Mouse (Mus musculus): ENCODE results near the gene Papss1.
"Not testable (repeated sequence)": the region's sequence is repeated elsewhere in the genome, so short reads cannot be mapped to it uniquely, and the experiment has no call there.

Gene Papss1

DNA sequence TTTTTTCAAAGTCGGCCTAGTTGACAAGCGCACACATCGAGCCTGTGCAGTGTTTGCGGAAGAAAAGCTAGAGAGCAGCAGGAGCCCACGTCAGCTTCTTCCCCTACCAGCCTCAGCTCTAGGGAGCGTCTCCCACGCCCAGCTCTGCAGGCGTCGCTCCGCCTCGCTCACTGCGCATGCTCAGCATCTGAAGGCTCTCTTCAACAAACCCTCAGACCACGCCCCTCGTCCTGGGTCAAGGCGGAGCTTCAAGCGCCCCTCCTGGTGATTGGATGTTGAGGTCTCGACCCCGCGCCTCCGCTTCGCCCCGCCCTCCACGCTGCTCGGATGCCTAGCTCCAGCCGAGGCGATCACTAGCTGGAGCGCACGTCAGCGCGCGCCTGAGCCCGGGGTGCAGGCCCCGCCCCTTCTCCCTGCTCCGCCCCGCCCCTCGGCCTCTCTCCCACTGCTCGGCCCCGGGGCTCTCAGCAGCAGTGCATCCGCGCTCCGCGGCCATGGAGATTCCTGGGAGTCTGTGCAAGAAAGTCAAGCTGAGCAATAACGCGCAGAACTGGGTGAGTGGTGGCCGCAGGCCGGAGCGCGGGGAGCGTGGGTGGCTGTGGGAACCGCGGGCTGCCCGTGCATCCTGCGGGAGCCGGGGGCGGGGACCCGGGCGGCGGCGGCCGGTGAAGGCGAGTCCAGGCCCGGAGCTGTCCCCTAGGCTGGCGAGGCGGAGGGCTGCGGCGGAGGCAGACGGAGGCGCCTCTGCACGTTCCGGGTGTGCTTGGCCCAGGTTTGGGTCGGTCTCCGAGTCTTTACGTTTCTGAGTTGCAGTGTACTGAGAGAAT, at the start of gene Papss1:
TSS of gene Papss1 (plus strand) at position 339 of the 827 bp plus-strand sequence.
- DNase-seq = peak; percentile 100

- no peak for DNase-seq
Observed at GRCm38 (mm10) chr3:131516332-131516999, 48.1 kb upstream of the Papss1 start.

DNA sequence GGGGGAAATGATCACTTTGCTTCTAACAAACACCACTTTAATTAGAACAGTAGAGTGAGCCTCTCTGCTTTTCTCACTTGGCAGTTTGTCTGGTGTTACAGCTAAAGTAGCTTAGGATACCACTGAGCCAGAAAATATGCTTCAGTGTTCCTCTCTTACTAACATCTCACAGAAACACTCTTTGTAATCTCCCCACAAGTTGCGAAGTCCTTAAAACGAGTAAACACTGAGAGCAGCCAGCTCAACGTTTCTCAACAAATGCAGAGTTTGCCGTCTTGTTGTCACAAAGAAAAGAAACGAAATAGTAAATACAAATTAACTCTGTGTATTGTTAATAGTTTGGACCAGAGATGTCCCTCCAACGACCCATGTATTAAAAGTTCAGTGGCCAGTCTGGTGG, 46.8 kb upstream of the Papss1 start:
- DNase-seq = no peak

GRCm38 (mm10) chr3:131521206-131521605, 43.4 kb upstream of the Papss1 start:
- DNase-seq = no peak

- DNase-seq = no peak
Observed at GRCm38 (mm10) chr3:131522243-131522642, 42.3 kb upstream of the Papss1 start.

DNA sequence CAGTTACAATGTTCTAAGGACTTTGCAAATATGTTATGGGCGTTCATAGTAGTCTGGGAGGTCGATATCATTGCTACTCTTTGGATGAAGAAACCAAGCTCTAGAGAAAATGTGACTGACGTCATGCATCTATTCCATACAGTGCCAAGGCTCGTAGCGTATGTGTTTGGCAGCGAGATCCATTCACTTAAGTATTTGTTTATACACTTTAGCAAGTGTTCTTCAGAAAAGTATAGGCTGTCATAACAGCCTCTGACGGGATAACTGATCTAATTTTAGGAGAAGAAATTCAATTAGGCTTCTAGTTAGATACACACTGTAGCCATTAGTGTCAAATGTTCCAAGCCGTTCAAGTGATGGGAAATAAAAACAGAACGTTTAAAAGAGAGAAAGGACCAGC, 40.8 kb upstream of the Papss1 start:
- DNase-seq = no peak

GRCm38 (mm10) chr3:131524210-131524609, 40.4 kb upstream of the Papss1 start:
- no peak for DNase-seq

DNA sequence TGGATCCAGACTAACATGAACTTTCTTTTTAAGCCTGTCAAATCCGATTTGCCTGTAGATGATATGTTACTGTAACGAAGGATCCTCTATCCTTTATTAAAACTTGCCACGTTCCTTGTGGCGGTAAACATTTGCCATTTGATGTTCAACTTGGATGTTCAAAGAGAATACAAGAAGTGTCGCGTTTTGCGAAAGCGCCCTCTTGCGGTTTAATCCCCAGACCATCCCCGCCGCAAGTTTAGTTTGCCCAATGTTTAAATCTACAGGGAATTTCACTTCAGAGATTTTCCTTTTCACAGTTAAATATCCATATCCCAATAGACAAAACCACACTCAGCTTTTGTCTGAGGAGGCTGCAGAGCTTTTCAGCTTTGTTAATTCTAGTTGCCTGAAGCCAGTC, 39.8 kb upstream of the Papss1 start:
- peak in 1 of 2 experiments; percentile 11 for DNase-seq

GRCm38 (mm10) chr3:131525229-131525628, 39.3 kb upstream of the Papss1 start:
- no peak for DNase-seq

- no peak for DNase-seq
Observed at GRCm38 (mm10) chr3:131541244-131541942, 23.2 kb upstream of the Papss1 start.

DNA sequence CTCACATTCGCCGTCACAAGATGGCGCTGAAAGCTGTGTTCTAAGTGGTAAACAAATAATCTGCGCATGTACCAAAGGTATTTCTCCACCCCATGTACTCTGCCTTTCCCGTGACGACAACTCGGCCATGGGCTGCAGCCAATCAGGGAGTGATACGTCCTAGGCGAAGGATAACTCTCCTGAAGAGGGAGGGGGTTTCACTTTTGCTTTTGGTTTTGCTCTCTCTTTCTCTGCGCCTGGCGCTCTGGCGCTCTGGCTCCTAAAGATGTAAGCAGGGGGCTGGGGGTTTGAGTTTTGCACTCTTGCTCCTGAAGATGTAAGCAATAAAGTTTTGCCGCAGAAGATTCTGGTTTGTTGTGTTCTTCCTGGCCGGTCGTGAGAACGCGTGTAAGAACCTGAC, 17.0 kb upstream of the Papss1 start:
- not testable (repeated sequence) for DNase-seq

GRCm38 (mm10) chr3:131550046-131550445, 14.5 kb upstream of the Papss1 start:
- no peak for DNase-seq

GRCm38 (mm10) chr3:131552349-131553254, 12.0 kb upstream of the Papss1 start:
- DNase-seq = no peak

- DNase-seq = no peak
Observed at GRCm38 (mm10) chr3:131555771-131556170, 8.8 kb upstream of the Papss1 start.

DNA sequence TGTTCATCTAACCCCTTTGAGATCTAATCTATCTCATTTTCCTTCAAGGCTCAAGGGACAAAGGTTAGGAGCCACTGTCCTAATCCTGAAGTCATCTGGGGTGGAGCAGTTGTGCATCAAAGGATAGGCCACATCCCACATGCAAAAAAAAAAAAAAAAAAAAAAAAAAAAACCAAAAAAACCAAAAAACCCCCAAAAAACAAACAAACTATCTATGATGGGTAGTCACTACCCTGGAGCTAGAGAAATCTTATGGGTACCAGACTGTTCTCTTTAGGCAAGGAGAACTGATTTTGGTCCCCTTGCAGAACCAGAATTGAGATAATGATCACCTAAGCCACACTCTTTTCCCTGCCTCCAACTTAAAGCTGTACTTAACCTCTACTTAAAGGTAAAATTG, 3.0 kb upstream of the Papss1 start:
- no peak for DNase-seq

DNA sequence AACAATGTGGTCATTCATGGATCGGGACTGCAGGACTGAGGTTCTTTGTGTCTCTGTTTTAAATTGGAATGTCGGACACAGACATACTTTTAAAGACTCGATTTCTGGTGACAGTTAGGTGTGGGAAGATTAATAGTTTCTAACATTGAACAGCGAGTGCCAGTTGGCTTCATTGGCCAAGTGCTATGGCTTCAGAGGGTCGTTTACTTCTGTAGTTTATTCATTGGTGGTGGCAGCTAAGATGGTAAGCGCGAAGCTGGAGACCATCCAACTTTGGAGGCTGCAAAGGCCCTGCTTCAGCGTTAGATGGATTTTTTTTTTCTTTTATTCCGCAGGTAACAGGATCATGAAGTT, 666 bp downstream of the Papss1 start:
- no peak for DNase-seq

GRCm38 (mm10) chr3:131566281-131566680, 1.7 kb downstream of the Papss1 start:
- no peak for DNase-seq

DNA sequence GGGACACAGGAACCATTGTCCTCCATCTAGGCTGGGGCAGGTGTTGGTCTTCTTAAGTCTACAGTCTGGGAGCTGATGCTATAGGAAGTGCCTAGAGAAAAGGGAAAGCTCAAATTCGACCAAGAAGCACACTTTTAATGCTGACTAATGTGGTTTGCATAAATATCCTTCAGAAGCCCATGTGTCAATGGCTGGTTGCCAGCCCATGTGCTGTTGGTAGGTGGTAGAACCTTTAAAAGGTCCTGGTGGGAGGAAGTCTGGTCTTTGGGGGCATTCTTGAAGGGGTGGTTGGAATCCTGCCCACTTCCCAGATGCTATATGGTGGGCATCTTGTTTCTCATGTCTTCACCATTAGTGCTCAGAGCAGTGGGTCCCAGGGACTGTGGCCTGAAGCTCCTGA, 5.9 kb downstream of the Papss1 start:
- DNase-seq = no peak

DNA sequence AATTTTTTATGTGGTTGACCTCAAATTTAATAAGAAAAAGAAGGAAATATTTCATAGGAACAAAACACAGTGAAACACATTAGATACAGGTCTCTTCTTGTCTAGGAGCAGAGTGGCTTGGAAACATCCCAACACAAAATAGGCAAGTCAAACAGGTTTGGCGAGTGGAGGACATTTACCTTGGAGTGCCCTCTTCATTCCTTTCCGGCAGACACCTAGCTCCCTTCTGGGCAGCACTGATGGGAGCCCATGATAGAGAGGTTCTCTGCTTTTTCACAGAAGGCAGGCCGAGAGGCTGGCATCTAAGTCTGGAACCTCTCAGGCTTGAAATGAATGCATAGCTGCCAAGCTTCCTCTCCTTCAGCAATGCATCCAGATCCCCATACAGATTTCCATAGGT, 9.0 kb downstream of the Papss1 start:
- DNase-seq = no peak

- DNase-seq = no peak
Observed at GRCm38 (mm10) chr3:131578434-131579104, 14.0 kb downstream of the Papss1 start.

GRCm38 (mm10) chr3:131580040-131580439, 15.5 kb downstream of the Papss1 start:
- DNase-seq = no peak

DNA sequence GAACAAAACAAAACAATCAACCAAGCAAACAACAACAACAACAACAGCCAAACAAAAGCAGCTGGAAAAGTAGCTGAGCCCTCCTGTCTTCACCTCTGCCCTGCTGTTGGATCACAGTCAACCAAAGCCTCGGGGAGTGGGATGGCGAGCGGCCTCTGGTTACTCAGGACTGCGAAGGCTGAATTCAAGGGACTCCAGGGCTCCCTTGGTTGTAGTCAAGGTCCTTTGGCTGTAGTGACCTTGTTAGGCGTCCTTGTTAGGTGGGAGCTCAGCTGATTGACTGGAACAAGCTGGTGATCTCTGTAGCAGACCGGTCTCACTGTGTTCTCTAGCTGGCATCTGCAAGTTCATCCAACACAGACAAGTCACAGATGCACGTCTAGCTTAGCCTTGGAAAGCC, 16.5 kb downstream of the Papss1 start:
- DNase-seq = no peak

Data from spleen, adult 18-20 months (tissue).